Mouse (Mus musculus) heart, adult 9 months (tissue): Measurements from ENCODE around the gene Hoxb5.

ENCODE experiments used
- DNase-seq, 2 experiments: peaks; one replicate each; pipeline ENCODE4 v3.0.0; 2022; ENCODE audit warnings: low spot score in 2 of 2

The Hoxb5 gene

GRCm38 (mm10) chr11:96288455-96289221, 14.5 kb upstream of the Hoxb5 start:
- no peak for DNase-seq

DNA sequence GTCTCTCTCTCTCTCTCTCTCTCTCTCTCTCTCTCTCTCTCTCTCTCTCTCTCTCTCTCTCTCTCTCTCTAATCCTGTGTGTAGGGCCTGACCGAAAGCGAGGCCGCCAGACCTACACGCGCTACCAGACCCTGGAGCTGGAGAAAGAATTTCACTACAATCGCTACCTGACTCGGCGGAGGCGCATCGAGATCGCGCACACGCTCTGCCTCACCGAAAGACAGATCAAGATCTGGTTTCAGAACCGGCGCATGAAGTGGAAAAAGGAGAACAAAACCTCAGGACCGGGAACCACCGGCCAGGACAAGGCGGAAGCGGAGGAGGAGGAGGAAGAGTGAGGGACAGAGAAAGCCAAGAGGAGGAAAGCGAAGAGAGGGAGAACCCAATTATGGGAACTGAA, 13.8 kb upstream of the Hoxb5 start:
- DNase-seq = no peak

DNA sequence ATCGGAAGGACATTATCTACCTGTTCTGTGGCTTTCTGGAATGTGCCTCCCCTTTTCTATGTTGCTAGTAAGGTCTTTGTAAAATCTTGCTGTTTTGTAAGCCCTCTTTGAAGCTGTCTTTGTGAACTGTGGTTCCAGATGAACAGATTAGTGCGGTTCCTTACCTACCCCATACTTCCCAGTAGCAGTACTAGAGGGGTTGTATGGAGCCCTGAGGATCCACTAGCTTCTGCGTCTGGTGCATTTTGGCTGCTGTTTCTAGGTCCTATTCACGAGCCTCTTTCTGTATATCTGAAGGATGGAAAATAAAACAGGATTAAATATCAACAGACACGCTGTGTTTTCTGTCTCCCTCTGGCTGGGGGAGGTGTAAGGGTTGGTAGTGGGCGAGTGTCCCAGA, 13.3 kb upstream of the Hoxb5 start:
- no peak for DNase-seq

DNA sequence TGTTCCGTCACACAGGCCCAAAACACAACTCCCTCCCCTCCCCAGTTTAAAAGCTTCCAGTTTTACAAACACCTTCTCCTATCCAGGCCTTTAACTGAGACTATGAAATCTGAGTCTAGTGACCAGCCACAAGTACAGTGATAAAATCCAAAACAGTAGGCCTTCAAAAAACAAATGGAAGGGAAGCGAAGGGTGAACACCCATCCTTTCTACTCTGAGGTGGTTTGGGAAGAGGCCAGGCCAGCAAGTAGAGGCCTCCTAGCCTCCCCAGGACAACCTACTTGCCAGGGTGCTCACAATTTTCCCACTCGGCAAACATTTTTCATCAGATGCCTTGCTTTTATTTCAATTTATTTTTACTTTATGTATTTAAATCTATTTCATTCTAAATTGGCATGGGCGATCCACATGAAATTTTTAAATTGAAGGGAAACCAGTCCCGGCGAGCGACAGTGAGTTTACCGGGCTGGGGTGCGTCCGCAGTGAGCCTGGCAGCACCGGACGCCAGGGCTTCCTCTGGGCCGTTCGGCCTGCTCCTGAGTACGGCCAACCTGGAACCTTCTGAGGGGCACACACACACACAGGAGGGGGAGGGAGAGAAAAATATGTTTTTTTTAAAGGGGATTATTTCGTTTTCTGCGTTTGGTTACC, 12.3 kb upstream of the Hoxb5 start:
- DNase-seq = no peak

GRCm38 (mm10) chr11:96291681-96292564, 11.2 kb upstream of the Hoxb5 start, which contains the start of gene Hoxb6:
TSS of gene Hoxb6 (plus strand) at chr11:96292476.
- DNase-seq = no peak

GRCm38 (mm10) chr11:96292565-96293301, 10.4 kb upstream of the Hoxb5 start:
- DNase-seq = no peak

DNA sequence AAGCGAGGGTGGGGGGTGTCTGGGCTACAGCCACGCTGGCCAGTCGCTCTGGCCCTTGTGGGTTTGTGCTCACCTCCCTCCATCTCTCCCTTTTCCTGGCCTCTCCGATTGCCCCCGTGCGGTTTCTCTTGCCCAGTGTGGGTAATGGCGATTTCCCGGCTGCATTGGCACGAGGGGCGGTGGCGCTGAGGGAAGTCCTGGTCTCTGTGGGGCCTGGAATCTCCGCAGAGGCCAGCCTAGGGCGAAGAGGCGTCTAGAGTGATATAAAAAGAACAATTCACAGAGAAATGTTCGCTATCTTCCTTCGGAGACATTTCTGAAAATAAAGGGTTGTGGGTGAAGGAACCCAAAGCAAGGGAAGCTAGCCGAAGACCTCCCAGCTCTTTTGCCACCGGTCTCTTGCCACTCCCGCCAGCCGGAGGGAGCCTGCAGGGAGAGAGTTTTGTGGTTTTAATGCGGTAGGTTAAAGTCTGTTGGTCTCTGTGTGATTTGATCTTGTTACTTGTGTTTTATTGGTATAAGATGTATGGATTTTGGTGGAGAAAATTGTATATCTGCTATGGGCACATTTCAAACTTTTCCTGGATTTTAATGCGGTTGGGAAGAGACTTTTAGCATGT, 9.7 kb upstream of the Hoxb5 start:
- DNase-seq = no peak

DNA sequence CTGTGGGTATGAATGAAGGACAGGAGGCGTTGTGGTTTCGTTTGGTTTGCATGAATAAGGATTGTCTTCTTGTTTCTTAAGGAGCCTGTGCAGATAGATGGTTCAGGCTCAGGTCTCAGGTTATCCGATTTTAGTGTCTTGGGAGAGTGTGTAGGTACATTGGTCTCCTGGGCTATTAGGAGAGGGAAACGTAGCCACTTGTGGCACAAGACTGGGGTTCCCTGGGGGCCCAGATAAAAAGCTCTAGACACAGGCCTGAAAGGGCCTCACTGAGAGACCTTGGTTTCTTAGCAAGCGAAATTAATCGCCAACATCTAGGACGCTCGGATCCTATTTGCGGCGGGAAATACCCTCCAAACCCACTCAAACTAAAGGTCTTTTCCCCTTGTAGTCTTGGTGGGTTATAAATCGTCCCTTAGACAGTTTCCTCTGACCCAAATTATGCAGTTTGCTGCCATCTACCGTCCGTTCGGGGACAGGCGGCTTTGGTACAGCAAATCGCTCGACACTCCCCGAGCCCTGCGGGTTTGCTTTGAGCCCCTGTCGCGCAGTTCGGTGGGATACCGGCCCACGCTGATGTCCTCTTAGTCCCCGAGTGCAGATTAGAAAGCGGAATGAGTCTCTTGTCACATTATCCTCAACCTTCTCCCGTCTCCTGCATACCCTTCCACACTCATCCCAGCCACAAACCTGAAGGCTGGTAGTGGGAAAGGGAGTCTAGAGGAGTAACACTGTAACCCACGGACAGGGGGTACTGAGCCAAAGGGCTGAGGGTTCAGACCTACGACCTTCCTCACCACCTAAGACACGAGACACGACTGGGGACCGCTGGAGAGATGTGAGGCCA, 8.7 kb upstream of the Hoxb5 start:
- peak in 1 of 2 experiments; percentile 52 for DNase-seq

- DNase-seq = no peak
Observed at GRCm38 (mm10) chr11:96295092-96295835, 7.9 kb upstream of the Hoxb5 start.

DNA sequence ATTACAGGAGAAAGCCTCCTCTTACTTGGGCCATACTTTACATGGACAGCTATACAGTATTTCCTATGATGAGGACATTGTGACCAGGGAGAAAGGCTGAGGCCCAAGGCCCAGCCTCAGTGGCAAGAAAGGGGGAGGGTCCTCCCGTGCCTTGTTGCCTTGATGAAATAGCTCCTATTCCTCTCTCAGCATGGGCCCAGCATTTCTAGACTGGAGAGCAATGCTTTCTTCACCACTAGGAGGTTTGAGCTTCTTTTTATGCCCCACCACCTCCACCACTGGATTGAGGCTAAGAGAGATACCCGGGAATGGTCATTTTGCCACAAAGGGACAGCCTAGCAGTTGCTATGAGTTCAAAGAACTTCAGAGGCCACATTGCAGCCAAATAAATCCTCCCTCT, 6.1 kb upstream of the Hoxb5 start:
- DNase-seq = no peak

GRCm38 (mm10) chr11:96297428-96297827, 5.7 kb upstream of the Hoxb5 start:
- DNase-seq = no peak

- DNase-seq = no peak
Observed at GRCm38 (mm10) chr11:96297968-96298635, 5.0 kb upstream of the Hoxb5 start.

- DNase-seq = no peak
Observed at GRCm38 (mm10) chr11:96298895-96299667, 4.1 kb upstream of the Hoxb5 start.

DNA sequence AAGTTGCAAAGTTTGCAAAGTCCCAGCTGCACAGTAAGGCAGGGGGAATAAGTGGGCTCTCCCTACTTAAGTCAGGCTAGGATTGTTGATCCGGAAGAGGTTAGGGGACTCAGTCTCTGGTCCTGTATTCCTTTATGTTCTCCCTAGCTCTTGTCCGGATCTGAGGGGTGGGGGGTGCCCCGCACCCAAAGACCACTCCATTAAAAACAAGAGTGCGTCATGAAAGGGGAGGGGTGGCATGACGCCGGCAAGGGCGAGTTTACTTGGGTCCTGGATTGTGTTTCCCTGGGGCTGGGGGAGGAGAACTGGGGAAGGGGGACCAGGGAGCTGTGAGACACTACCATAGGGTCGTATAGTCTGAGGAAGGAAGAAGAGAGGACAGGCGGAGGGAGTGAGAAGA, 3.4 kb upstream of the Hoxb5 start:
- DNase-seq = no peak

DNA sequence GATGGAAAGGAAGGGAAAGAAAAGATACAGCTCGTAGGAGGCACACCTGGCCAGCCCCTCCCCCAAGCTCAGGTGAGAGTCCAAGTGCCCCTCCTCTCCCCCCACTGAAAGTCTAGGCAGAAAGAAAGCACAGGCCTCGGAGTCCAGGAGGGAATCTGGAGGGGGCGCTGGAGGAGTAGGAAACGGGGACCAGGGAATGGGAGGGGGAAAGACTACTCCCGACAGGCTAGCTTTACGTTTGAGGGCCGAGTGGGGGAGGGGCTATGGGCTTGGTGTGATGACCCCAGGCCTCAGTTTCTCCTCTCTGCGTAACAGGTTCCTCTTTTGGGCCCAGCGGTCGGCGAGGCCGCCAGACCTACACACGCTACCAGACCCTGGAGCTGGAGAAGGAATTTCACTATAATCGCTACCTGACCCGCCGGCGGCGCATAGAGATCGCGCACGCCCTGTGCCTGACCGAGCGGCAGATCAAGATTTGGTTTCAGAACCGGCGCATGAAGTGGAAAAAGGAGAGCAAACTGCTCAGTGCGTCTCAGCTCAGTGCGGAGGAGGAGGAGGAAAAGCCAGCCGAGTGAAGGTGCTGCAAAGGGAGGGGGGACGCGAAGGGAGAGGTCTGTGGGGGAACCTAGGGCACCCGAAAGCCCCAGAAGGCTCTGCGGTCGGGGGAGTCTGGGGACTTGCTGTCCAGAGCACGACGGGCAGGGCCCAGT, 2.6 kb upstream of the Hoxb5 start:
- no peak for DNase-seq

DNA sequence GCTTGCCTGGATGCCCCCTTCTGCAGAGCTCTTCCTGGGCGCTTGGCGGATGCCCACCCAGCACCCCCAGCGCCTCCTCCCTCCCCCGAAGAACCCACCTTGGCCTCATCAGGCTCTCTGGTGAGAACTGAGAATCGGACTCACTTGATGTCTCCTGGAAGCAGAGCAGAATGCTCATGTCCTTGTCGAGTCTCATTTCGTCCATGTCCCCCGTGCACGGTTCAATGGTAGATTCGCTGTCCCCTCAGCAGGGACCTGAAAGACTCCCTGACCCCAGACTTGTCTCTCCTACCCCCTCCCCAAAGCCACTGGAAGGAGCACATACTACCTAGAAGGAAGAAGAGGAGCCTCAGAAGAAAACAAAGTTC, 2.1 kb upstream of the Hoxb5 start:
- no peak for DNase-seq

DNA sequence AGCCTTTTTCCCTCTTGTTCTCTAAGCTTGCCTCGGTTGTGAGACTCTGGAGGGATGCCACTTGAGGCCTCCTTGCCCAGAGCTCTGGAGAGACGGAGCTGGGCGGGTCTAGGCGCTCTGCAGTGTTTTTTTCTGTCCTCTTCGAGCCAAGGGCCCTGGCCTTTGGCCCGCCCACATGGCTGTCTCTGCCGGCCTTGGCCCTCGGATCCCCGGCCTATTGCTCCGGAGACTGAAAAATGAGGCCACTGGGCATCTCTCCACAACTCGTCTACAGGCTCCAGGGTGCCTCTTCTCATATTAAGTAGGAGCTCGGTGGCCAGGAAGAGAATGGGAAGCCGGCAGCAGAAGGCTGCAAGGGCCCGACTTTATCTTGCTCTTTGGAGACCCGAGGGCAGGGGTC, 1.3 kb upstream of the Hoxb5 start:
- no peak for DNase-seq
